Mouse (Mus musculus) left cerebral cortex, adult 2 months (tissue): Measurements from ENCODE around the gene Tacc2. TPM values are rescaled to one million over a fixed set of nuclear protein-coding genes. Genes with fewer than 3 reads are reported as not detected.

Experiments
- DNase-seq, 2 experiments: peaks; one replicate each; pipeline ENCODE4 v3.0.0; 2021 to 2022; ENCODE audit warnings: low spot score in 2 of 2, mixed read lengths in 1 of 2; ENCODE audit errors: extremely low spot score in 1 of 2
- H3K27ac ChIP-seq: fragments of 200-600 bp; 2 replicates; pipeline ENCODE4 v1.8.1; 2022
- H3K4me3 ChIP-seq: fragments of 200-600 bp; 2 replicates; pipeline ENCODE4 v1.8.1; 2022
- CTCF ChIP-seq: fragments of 200-600 bp; IDR thresholded peaks from 2 replicates; pipeline ENCODE4 v1.8.1; 2022; ENCODE audit warnings: antibody characterized with exemption, mild to moderate bottlenecking, moderate library complexity
- intact Hi-C: fragments of 180-260 bp; cut with DNase I; formaldehyde crosslinking; loops from one replicate; pipeline ENCODE4 v1.15.1; 2025
- total RNA-seq, 2 experiments: library from RNA; stranded (reverse); gene quantifications; 2 replicates each; pipeline ENCODE4 v1.2.3; 2021

The Tacc2 gene
- total RNA-seq, 2 experiments from 2014 or later: 65.9 to 67.6 TPM

DNA sequence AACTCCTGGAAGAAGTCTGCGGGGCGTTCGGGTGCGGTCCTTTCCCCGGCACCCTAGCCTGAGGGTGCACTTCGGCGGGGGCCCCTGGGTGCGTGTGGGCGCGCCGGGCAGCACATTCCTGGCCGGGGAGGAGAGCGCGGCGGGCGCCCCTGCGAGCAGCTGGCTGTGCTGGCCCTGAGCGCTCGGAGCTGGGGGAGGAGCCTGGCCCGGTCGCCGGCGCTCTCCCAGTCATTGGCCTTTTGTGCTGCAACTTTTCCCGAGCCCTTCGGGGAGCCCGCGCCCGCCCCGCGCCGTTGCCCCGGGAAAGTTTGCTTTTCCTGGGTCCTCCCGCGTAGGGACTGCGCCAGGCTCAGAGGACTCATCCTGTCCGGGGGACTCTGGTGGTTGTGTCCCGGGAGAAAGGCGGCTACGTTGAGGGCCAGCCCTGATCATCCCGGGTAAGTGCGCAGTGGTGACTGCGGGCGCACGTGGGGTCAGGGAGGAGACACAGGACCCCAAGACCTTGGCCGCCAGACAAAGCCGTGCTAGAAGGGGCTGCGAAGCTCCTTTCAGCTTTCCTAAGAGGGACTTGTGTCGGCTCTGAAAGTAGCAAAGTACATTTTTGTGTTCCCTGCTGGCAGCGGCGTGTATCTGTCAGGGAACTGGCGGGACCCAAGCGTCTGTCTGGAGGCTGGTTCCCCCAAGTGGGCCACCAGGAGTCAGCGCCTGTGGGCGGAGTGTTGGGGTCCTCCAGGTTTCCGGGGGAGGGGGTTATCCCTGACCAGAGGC, 68.9 kb downstream of the Tacc2 start:
- Histone ChIP-seq H3K27ac (peak overlapping the region; percentile 84), H3K4me3 (peak overlapping the region; percentile 54)
- intact Hi-C loops: loop anchor here (5.0 kb wide), 1 partner anchor 99 kb away; no protein-coding TSS in a partner anchor
- peak in 1 of 2 experiments; percentile 24 for DNase-seq
- TF ChIP-seq CTCF: peak; percentile 14

- no peak overlapping the region; the same call in 1 of the 2 replicates for H3K27ac ChIP-seq
- intact Hi-C loops: loop anchor here (5.0 kb wide), 1 partner anchor 99 kb away; no protein-coding TSS in a partner anchor
- no peak for DNase-seq
- peak overlapping the region; percentile 54 for H3K4me3 ChIP-seq
- no peak for TF ChIP-seq CTCF
These were observed 69.5 kb downstream of the Tacc2 start for GRCm38 (mm10) chr7:130646762-130647139.

DNA sequence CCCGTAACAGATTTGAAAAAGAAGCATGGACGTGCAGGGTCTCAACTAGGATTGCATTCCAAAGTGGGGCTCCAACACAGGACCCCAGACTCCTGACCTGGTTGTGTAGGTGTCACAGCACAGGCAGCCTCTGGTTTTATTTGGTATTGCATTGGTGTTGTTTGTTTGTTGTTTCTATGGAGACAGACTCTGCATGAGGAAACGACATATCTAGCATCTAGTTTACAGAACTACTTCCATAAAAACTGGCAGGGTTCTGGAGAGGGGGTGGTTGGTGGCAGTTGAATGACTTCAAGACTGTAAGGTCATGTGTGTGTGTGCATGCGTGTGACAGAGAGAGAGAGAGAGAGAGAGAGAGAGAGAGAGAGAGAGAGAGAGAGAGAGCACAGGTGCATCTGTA, 70.8 kb downstream of the Tacc2 start:
- no peak for DNase-seq
- intact Hi-C loops: loop anchor here (5.0 kb wide), 1 partner anchor 101 kb away; no protein-coding TSS in a partner anchor
- H3K27ac ChIP-seq: no peak overlapping the region
- no peak for TF ChIP-seq CTCF
- H3K4me3 ChIP-seq: no peak overlapping the region

DNA sequence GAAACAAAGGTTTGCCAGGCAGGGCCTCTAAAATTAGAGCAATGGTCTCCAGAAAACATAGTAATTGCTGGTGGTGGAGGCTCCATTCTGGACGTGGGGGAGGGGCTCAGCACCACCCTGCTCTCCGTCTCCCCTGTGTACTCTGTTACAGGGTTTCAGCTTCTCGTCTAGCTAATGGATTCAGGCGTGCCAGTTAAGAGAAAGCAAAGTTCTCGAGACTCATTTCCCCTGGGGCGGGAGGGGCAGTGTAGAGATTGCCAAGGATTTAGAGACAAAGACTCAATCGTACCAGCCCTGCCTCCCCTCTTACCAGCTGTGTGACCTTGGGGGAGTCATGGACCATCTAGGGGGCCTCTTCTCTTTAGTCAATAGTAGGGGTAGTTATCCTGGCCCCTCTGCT, 72.0 kb downstream of the Tacc2 start:
- Histone ChIP-seq H3K4me3 (no peak overlapping the region), H3K27ac (no peak overlapping the region)
- intact Hi-C loops: loop anchor here (5.0 kb wide), 1 partner anchor 102 kb away; no protein-coding TSS in a partner anchor
- no peak for TF ChIP-seq CTCF
- no peak for DNase-seq

DNA sequence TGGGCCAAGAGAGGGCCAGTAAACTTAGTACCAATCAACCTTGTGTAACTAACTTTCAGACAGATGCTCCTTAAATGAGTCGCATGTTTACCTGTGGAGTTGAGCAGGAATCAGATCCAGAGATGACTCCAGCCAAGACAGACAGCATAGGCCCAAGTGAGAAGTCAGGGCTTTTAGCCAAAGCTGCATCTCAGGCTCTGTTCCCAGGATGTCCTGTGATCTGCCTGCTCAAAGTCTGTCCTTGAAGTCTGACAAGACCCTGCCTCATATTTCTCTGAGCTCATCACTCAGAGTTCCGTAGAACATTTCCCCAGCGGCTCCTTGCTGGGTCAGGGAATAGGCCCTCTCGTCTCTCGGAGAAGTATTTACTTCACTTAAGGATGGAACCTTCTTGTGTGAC, 73.4 kb downstream of the Tacc2 start:
- no peak for DNase-seq
- Histone ChIP-seq H3K4me3 (no peak overlapping the region), H3K27ac (no peak overlapping the region)
- no peak for TF ChIP-seq CTCF
- intact Hi-C loops: no loop called here

DNA sequence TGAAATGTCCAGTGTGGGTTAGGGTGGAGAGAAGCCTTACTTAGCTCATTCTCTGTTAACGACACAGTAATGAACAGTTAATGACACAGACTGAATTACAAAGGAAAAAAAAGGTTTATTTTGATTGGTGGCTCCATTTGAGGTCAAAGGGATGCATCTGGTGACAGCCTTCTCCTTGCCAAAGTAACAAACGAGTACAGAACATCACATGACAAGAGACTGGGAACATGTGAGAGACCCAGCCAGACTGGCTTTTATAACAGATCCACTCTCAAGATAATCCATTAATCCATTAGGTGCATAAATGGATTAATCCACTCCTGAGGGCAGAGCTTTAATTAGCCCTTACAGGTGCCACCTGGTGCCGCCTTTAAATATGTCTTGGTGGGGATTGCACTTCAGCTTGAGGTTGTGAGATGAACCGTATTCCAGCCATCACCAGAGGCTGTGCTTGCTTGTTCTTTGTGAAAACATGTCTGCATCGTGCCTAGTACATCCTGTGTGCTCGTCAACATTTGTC, 75.9 kb downstream of the Tacc2 start:
- DNase-seq: no peak
- H3K27ac ChIP-seq: no peak overlapping the region
- H3K4me3 ChIP-seq: no peak overlapping the region
- TF ChIP-seq CTCF: no peak
- intact Hi-C loops: no loop called here

DNA sequence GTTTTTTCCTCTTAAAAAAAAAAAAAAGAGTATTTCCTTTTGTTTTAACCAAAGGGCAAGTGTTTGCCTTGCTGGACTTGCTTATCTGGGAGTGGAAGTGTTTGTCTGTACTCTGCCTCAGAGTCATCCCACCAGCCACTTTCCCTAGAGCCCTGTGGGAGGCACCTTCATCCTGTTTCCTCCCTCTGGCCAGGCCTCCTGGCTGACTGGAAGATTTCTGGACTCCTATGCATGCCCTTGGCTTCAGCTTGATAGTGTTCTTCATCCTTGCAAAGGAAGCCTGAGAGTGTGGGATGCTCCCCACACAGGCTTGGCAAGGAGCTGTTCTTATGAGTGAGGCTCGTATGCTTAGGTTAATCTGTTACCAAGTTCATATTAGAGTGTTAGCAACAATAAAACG, 77.3 kb downstream of the Tacc2 start:
- H3K4me3 ChIP-seq: no peak overlapping the region
- TF ChIP-seq CTCF: no peak
- H3K27ac ChIP-seq: no peak overlapping the region
- no peak for DNase-seq
- intact Hi-C loops: no loop called here

- Histone ChIP-seq H3K4me3 (no peak overlapping the region), H3K27ac (no peak overlapping the region)
- intact Hi-C loops: no loop called here
- no peak for DNase-seq
- TF ChIP-seq CTCF: no peak
These were observed 79.7 kb downstream of the Tacc2 start for GRCm38 (mm10) chr7:130656965-130657364.

DNA sequence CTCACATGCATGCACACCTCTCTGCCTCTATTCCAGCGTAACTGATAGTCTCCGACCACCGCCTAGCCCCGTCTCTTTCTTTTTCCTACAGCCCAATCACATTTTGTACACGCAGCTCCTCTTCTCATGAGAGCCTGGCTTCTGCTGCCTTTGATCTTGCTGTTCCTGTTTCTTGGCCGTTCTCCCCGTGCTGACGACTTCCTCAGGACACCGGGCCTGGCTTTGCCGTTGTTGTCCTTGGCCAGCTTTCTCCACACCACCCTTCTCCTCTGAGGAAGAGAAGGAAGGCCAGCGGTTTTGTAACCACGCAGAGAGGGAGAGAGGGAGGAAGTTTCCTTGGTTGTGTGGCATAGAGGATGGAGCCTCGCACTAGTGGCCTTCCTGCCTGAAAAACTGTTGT, 80.5 kb downstream of the Tacc2 start:
- intact Hi-C loops: no loop called here
- Histone ChIP-seq H3K4me3 (no peak overlapping the region), H3K27ac (peak overlapping the region; percentile 29; the same call in 1 of the 2 replicates)
- TF ChIP-seq CTCF: no peak
- DNase-seq: peak in 1 of 2 experiments; percentile 21

GRCm38 (mm10) chr7:130659129-130659528, 81.9 kb downstream of the Tacc2 start:
- no peak for TF ChIP-seq CTCF
- no peak overlapping the region for H3K27ac ChIP-seq
- DNase-seq: no peak
- intact Hi-C loops: no loop called here
- no peak overlapping the region for H3K4me3 ChIP-seq

GRCm38 (mm10) chr7:130662250-130662649, 85.0 kb downstream of the Tacc2 start:
- intact Hi-C loops: no loop called here
- no peak for DNase-seq
- Histone ChIP-seq H3K4me3 (no peak overlapping the region), H3K27ac (no peak overlapping the region)
- no peak for TF ChIP-seq CTCF

DNA sequence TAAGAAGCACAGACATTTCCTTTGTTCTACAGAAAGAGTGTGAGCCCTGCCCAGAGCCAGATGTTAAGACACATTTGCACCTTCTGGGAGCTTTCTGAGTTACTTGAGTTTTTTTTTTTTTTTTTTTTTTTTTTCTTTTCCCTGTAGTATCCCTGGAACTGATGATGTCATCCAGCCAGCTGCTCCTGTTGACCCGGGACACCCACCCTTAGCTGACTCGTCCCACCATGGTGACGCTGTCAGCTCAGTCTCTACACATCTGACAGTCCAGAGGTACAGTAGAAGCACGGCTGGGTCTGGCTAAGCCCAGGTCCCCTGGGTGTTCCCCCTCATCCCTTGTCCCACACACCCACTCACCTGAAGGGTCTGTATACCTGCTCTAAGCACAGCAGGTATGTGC, 85.6 kb downstream of the Tacc2 start:
- intact Hi-C loops: no loop called here
- Histone ChIP-seq H3K27ac (no peak overlapping the region), H3K4me3 (no peak overlapping the region)
- DNase-seq: no peak
- TF ChIP-seq CTCF: no peak

GRCm38 (mm10) chr7:130664037-130664436, 86.8 kb downstream of the Tacc2 start:
- intact Hi-C loops: no loop called here
- DNase-seq: no peak
- Histone ChIP-seq H3K27ac (no peak overlapping the region), H3K4me3 (no peak overlapping the region)
- TF ChIP-seq CTCF: no peak
